Mouse (Mus musculus): ENCODE measurements around the gene Myh3. TPM values are rescaled to one million over a fixed set of nuclear protein-coding genes. Genes with fewer than 3 reads are reported as not detected.

The Myh3 gene
- total RNA-seq (2017) = not detected in 2 replicates

GRCm38 (mm10) chr11:67078000-67078399, at the start of gene Myh3:
TSS of gene Myh3 (plus strand) at chr11:67078300.
- ATAC-seq (replicated peaks in 1 of 2; ENCODE audit: insufficient read depth in 1 of 2, low FRiP score in 2 of 2, low TSS enrichment in 1 of 2, low read depth in 1 of 2, poor library complexity in 2 of 2, severe bottlenecking in 2 of 2) = no peak

- ATAC-seq (replicated peaks in 1 of 2; ENCODE audit: insufficient read depth in 1 of 2, low FRiP score in 2 of 2, low TSS enrichment in 1 of 2, low read depth in 1 of 2, poor library complexity in 2 of 2, severe bottlenecking in 2 of 2) = peak; percentile 49 to 72; a peak in 3 of 4 replicates
Observed at GRCm38 (mm10) chr11:67030904-67031602, 47.0 kb upstream of the Myh3 start.

- no peak for ATAC-seq (replicated peaks in 1 of 2; ENCODE audit: insufficient read depth in 1 of 2, low FRiP score in 2 of 2, low TSS enrichment in 1 of 2, low read depth in 1 of 2, poor library complexity in 2 of 2, severe bottlenecking in 2 of 2)
Observed at GRCm38 (mm10) chr11:67031603-67031915, 46.5 kb upstream of the Myh3 start.

- ATAC-seq (replicated peaks in 1 of 2; ENCODE audit: insufficient read depth in 1 of 2, low FRiP score in 2 of 2, low TSS enrichment in 1 of 2, low read depth in 1 of 2, poor library complexity in 2 of 2, severe bottlenecking in 2 of 2) = no peak
Observed at GRCm38 (mm10) chr11:67034775-67035485, 43.2 kb upstream of the Myh3 start.

GRCm38 (mm10) chr11:67036229-67036628, 41.9 kb upstream of the Myh3 start:
- ATAC-seq (replicated peaks in 1 of 2; ENCODE audit: insufficient read depth in 1 of 2, low FRiP score in 2 of 2, low TSS enrichment in 1 of 2, low read depth in 1 of 2, poor library complexity in 2 of 2, severe bottlenecking in 2 of 2) = no peak

- ATAC-seq (replicated peaks in 1 of 2; ENCODE audit: insufficient read depth in 1 of 2, low FRiP score in 2 of 2, low TSS enrichment in 1 of 2, low read depth in 1 of 2, poor library complexity in 2 of 2, severe bottlenecking in 2 of 2) = no peak
Observed at GRCm38 (mm10) chr11:67036892-67037291, 41.2 kb upstream of the Myh3 start.

- no peak for ATAC-seq (replicated peaks in 1 of 2; ENCODE audit: insufficient read depth in 1 of 2, low FRiP score in 2 of 2, low TSS enrichment in 1 of 2, low read depth in 1 of 2, poor library complexity in 2 of 2, severe bottlenecking in 2 of 2)
Observed at GRCm38 (mm10) chr11:67039799-67040198, 38.3 kb upstream of the Myh3 start.

- ATAC-seq (replicated peaks in 1 of 2; ENCODE audit: insufficient read depth in 1 of 2, low FRiP score in 2 of 2, low TSS enrichment in 1 of 2, low read depth in 1 of 2, poor library complexity in 2 of 2, severe bottlenecking in 2 of 2) = no peak
Observed at GRCm38 (mm10) chr11:67040483-67040882, 37.6 kb upstream of the Myh3 start.

- ATAC-seq (replicated peaks in 1 of 2; ENCODE audit: insufficient read depth in 1 of 2, low FRiP score in 2 of 2, low TSS enrichment in 1 of 2, low read depth in 1 of 2, poor library complexity in 2 of 2, severe bottlenecking in 2 of 2) = no peak
Observed at GRCm38 (mm10) chr11:67043007-67043406, 35.1 kb upstream of the Myh3 start.

- ATAC-seq (replicated peaks in 1 of 2; ENCODE audit: insufficient read depth in 1 of 2, low FRiP score in 2 of 2, low TSS enrichment in 1 of 2, low read depth in 1 of 2, poor library complexity in 2 of 2, severe bottlenecking in 2 of 2) = no peak
Observed at GRCm38 (mm10) chr11:67044959-67045358, 33.1 kb upstream of the Myh3 start.

GRCm38 (mm10) chr11:67047199-67047598, 30.9 kb upstream of the Myh3 start:
- ATAC-seq (replicated peaks in 1 of 2; ENCODE audit: insufficient read depth in 1 of 2, low FRiP score in 2 of 2, low TSS enrichment in 1 of 2, low read depth in 1 of 2, poor library complexity in 2 of 2, severe bottlenecking in 2 of 2) = peak; percentile 51 to 56; a peak in 2 of 4 replicates

- ATAC-seq (replicated peaks in 1 of 2; ENCODE audit: insufficient read depth in 1 of 2, low FRiP score in 2 of 2, low TSS enrichment in 1 of 2, low read depth in 1 of 2, poor library complexity in 2 of 2, severe bottlenecking in 2 of 2) = no peak
Observed at GRCm38 (mm10) chr11:67048496-67048895, 29.6 kb upstream of the Myh3 start.

- no peak for ATAC-seq (replicated peaks in 1 of 2; ENCODE audit: insufficient read depth in 1 of 2, low FRiP score in 2 of 2, low TSS enrichment in 1 of 2, low read depth in 1 of 2, poor library complexity in 2 of 2, severe bottlenecking in 2 of 2)
Observed at GRCm38 (mm10) chr11:67049256-67049655, 28.8 kb upstream of the Myh3 start.

GRCm38 (mm10) chr11:67051676-67052320, 26.3 kb upstream of the Myh3 start:
- ATAC-seq (replicated peaks in 1 of 2; ENCODE audit: insufficient read depth in 1 of 2, low FRiP score in 2 of 2, low TSS enrichment in 1 of 2, low read depth in 1 of 2, poor library complexity in 2 of 2, severe bottlenecking in 2 of 2) = 0 out of 4 replicates have a peak, but pooled peaks of 1 of the 2 experiments have one; percentile 19

GRCm38 (mm10) chr11:67052321-67052952, 25.7 kb upstream of the Myh3 start, which contains the start of the genes Adprm and Sco1:
TSS of gene Adprm (minus strand) at chr11:67052594.
TSS of gene Sco1 (plus strand) at chr11:67052670.
- ATAC-seq (replicated peaks in 1 of 2; ENCODE audit: insufficient read depth in 1 of 2, low FRiP score in 2 of 2, low TSS enrichment in 1 of 2, low read depth in 1 of 2, poor library complexity in 2 of 2, severe bottlenecking in 2 of 2) = peak; percentile 99

GRCm38 (mm10) chr11:67054754-67055365, 23.2 kb upstream of the Myh3 start:
- ATAC-seq (replicated peaks in 1 of 2; ENCODE audit: insufficient read depth in 1 of 2, low FRiP score in 2 of 2, low TSS enrichment in 1 of 2, low read depth in 1 of 2, poor library complexity in 2 of 2, severe bottlenecking in 2 of 2) = no peak

GRCm38 (mm10) chr11:67061311-67061710, 16.8 kb upstream of the Myh3 start:
- ATAC-seq (replicated peaks in 1 of 2; ENCODE audit: insufficient read depth in 1 of 2, low FRiP score in 2 of 2, low TSS enrichment in 1 of 2, low read depth in 1 of 2, poor library complexity in 2 of 2, severe bottlenecking in 2 of 2) = no peak
